Mouse (Mus musculus) lung, adult 18-20 months (tissue): ENCODE measurements around the gene Trio.

Experiments
- DNase-seq, 2 experiments: peaks; one replicate each; pipeline ENCODE4 v3.0.0; 2022; ENCODE audit warnings: mixed read lengths in 2 of 2

The Trio gene

DNA sequence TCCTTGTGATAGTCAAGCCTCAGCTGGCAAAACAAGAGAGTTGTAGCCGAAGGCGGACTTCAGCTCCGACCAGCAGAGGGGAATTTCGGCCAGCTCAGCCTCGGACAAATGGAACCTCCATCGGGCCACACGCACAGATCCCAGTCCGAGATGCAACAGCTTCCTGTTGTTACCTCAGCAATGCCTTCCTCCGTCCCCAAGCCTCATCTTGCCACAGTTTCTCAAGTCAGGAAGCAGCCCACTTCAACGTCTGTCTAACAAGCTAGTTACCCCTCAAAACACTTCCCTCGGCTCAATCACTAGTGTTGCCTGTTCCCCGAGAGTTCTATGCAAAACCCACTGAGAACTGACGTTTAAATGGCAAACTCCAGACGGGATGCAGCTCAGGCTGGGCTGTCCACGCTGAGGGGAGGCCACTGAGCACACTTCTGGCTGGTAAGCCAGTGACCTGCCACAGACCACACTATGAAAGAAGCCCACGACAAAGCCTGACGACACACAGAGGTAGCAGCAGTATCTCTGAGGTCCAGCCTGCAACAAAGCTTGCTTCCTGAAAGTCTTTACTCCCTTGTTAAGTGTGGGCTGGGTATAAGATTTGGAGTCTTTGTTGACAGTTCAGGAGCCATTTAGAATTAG, 34.5 kb downstream of the Trio start:
- no peak for DNase-seq

DNA sequence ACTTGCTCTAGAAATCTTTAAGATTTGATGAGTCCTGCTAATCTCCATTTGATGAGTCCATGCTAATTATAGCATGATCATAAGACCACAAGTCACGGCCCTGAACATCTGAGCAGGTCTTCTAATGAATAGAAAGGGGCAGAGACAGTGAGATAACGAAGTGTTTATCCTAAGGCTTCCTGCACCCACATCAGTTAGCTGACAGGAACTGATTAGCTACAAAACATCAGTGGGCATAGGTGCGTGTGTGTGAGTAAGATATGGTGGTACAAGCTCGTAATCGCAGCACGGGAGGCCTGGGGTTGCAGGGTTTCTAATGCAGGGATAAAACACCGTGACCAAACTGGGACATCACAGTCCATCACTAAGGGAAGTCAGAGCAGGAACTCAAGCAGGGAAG, 37.7 kb downstream of the Trio start:
- DNase-seq = no peak

DNA sequence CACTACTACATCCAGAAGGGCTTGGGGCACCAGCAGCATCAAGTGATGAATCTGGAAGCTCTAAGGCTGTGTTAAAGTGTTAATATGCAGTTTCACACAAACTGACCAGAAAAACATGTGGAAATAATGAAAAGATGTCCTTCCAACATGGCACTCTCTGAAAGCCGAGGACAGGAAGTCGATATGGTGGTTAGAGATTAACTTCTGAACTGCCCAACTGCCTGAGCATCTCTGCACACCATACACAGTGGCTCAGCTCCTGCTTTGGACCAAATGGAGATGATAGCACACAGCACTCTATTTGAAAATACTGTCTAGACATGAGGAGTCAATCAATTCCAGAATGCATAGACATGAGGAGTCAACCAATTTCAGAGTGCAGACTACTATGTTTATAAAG, 40.8 kb downstream of the Trio start:
- no peak for DNase-seq

- DNase-seq = no peak
Observed at GRCm38 (mm10) chr15:27981764-27982500, 43.7 kb downstream of the Trio start.

- no peak for DNase-seq
Observed at GRCm38 (mm10) chr15:27981258-27981657, 44.4 kb downstream of the Trio start.

DNA sequence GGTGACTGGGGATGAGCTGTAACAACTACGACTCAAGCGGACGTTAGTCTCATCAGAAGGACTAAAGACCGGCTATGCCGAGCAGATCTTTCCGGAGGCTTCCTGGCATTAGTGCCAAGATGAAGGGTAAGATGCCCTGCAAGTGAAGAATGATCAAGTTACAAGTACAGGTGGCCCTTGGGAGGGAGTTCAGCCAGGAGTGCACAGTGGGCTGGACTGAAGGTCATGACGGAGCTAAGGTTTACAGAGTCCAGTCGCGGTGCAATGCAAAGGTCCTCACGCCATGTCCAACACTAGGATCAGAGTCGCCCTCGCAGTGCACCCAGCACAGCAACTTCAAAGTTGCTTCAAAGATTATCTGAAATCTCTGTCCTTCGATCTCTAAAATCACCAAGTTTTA, 45.2 kb downstream of the Trio start:
- no peak for DNase-seq

DNA sequence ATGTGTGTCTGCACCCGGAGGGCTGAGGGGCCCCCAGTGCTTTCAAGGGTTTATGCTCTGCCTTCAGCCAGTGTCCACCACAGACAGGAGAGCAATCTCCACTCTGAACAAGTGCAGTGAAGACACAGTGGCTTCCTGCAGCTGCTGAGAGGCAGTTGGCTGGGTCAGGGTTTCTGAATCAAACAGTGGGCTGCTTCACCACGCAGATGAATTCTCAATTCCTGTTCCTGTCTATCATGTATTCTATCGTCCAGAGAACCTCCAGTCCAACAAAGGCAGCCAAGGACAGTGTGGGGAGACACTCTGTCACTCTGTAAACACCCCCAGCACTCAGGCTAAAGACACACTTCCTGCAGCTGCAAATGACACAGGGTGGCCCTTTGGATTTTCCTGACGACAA, 48.7 kb downstream of the Trio start:
- DNase-seq = no peak

DNA sequence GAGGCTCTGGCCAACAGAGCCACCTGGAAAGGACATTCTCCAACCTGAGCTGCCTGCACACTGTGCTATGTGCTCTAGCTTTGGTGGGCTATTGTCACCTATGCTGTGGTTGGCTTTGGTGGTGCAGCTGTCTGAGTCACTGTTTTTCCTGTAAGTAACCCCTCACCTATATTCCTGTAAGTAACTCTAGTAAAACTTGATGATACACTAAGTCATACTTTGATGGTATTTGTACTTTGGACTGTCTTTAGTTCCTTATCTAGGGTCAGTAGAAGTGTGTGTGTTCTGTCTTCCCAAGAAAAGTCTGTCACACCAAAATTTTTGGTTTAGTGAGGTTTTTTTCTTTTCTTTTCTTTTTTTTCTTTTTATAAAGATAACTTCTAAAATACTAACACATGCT, 49.3 kb downstream of the Trio start:
- DNase-seq = no peak

DNA sequence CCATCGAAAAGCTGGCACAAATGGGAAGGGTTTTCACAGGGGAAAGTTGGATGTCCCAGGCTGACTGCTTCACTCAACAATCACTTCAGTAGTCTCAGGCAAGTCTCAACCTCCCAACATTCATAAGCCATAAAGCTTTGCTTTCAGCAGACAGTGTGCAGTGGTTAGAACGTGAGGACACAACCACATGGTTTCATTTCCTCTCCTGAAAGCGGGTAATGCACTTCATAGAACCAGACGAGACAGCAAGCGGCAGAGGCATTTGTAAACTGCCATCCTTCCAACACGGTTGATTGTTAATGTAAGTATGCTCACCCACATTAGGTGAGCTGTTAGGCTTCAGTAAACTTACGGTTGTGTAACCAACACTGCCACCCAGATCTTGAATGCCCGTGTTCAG, 51.0 kb downstream of the Trio start:
- no peak for DNase-seq

GRCm38 (mm10) chr15:27968183-27968582, 57.5 kb downstream of the Trio start:
- no peak for DNase-seq

- DNase-seq = no peak
Observed at GRCm38 (mm10) chr15:27967128-27967876, 58.3 kb downstream of the Trio start.

DNA sequence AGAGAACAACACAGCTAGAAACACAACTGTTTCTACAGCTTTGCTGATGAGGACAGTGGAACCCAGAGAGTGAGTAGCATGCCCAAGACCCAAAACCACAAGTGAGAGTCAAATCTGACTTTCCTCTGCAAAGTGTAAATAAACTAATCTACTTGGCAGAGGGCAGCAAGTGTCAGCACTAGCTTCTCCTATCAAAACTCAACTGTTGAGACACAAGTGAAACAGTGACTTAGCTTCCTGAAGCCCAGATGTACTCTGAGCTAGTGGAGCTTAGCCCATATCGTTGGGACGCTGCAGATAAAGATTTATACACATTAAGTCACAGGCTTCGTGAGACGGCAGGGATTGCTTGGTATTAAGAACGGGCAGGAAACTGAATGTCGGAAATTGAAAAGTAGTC, 60.8 kb downstream of the Trio start:
- DNase-seq = no peak

GRCm38 (mm10) chr15:27963506-27963905, 62.1 kb downstream of the Trio start:
- no peak for DNase-seq

- no peak for DNase-seq
Observed at GRCm38 (mm10) chr15:27960642-27961041, 65.0 kb downstream of the Trio start.

DNA sequence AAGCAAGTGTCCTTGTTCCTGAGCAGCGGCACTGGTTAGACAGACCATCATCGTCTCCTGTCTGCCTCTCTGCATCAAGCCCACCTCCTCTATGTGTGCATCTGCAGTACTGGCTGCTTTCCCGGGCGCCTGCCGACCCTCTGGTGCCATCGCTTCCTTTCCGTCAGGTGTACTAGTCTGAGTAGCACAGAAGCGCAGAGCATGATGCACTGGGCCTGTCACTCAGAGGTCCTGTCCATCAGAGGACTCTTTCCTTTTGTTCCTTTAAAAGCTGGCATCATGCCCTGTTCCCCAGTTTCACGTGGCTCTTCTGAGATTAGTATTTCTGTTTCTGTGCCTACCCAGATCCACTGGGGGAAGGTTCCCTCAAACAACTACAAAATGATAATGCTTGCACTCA, 67.8 kb downstream of the Trio start:
- no peak for DNase-seq

DNA sequence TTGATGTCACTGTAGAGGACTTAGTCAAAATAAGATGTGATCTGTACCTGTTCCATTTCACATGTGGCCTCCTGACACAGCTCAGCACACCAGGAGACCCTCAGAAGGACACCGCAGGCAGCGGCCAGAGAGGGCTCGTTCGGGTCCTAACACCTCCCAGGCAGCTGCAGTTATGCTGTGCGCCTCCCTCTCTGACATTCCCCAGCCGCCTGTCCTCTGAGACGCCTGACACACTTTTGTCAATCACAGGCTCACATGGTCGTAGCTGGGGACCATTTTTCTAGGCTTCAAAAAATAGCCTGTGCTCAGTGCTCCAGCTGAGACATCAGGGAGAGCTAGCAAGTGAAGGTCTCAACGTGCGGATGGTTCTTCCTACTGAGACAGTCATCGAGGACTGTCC, 70.0 kb downstream of the Trio start:
- DNase-seq = no peak

- DNase-seq = no peak
Observed at GRCm38 (mm10) chr15:27954356-27954755, 71.3 kb downstream of the Trio start.

- DNase-seq = no peak
Observed at GRCm38 (mm10) chr15:27953570-27953969, 72.1 kb downstream of the Trio start.

DNA sequence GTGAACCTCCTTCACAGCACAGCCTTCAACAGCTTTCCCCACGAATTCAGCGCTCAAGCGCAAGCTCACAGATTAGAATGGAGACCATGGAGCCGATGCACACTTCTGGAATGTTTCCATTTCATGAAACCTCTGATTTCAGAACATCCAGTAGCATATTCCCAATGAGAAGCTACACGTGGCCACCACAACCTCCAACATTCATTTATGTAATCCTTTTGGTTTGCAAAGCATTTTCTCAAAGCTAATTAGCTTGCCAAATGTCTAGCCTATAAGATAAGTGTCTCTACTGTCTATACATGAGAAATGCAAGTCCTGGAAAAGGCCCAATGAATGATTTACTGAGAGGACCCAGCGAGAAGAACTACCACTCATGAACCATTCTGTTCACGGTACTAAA, 74.5 kb downstream of the Trio start:
- DNase-seq = no peak

GRCm38 (mm10) chr15:27949196-27949595, 76.5 kb downstream of the Trio start:
- no peak for DNase-seq

DNA sequence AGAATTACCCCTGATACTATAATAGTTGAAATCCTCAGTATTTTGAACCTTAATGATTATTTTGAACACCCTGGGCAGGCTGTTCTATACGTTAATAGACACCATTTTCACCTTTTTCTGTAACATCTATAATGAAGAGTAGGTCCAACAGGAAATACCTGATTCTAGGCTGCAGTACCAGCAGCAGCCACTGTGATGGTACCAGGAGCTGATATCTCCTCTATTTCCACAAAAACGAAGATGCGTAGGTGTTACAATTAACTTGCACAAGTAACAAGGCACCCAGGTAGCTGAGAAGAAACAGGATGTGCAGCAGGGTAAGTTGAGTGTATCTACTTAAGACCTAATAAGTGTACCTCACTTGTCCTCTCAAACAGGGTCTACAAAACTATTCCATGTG, 77.8 kb downstream of the Trio start:
- DNase-seq = no peak

DNA sequence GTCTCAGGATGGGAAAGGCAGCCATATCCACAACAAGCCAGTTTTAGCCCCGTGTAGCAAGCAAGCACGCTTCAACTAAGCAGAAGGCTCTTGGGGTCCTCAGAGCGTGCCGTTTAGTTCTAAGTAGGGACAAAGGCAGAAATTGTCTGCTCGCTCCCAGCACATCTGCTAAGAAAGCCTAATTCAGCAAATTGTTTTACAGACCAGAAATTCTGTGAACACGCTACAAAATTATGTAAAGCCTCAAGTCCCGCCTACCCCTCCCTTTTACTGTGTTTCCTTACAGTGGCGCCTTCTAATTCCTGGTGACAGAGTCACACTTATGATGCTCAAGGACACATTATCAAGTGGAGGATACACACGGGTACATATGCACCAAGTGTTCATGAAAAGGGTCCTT, 80.1 kb downstream of the Trio start:
- no peak for DNase-seq

GRCm38 (mm10) chr15:27944898-27945297, 80.8 kb downstream of the Trio start:
- no peak for DNase-seq
